Mouse (Mus musculus) kidney, postnatal 4 days (tissue): ENCODE measurements around the gene Mdga1.

ENCODE experiments used
- DNase-seq, 2 experiments: peaks; one replicate each; pipeline ENCODE4 v3.0.0; 2021; ENCODE audit warnings: mixed read lengths in 2 of 2

The Mdga1 gene

DNA sequence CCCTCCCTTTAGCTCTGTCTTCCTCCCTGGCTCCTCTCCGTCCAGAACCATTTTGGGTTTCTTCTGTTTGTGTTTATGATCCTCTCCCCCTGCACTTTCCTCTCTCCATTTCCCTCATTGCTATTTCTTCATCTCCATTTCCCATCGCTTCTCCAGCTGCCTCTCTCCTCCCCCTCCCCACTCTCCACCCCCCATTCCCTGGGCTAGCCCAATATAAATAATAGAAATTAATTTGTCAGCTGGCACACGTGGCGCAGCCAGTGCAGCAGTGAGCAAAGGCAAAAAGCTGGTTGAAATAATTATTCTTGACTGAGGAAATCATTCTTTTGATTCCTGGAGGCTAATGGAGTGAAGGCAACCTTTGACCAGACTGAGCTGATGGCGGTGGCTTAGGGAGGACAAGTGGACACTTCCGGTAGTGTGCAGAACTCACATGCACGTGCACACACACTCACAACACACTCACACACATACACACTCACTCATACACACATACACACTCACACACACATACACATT lies at the start of gene Mdga1:
Mdga1 (minus strand) TSS at position 51 of the 519 bp plus-strand sequence.
- DNase-seq: no peak

GRCm38 (mm10) chr17:30018927-30019610 lies 49.2 kb upstream of the Mdga1 start:
- DNase-seq: no peak

DNA sequence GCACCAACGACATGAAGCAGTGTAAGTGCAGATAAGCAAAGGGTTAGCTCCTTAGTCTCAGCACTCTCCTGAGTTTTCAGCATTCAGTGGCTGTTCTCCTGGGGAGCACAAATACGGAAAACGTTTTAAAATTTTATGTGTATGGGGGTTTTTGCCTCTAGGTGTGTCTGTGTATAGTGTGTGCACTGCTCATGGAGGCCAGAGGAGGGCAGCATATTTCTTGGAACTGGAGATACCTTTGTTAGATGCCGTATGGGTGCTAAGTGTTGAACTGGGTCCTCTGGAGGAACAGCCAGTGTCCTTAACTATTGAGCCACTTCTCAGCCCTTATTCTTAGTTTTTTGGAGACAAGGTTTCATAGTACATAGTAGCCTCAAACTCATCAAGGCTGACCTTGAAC lies 44.8 kb upstream of the Mdga1 start:
- DNase-seq: no peak

DNA sequence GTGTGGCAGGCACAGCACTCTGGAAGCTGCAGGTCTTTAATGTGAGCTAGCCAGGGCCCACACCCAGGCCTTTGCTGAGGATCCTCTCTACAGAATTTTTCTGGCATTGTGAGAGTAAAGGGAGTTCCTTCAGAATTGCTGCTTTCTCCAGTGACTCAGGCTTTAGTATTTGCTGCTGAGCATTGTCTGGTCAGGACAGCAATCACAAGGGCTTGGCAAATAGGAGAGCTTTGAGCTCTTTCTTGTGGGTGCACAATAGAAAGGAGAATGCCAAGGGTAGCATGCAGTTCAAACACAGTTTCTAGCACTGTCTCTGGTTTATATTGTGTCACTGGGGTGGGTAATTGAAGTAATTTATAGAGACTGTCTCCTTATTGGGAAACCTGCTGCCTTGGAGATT lies 38.5 kb upstream of the Mdga1 start:
- no peak for DNase-seq

- DNase-seq: peak in 1 of 2 experiments; percentile 45
These were observed 38.0 kb upstream of the Mdga1 start for GRCm38 (mm10) chr17:30007883-30008282.

DNA sequence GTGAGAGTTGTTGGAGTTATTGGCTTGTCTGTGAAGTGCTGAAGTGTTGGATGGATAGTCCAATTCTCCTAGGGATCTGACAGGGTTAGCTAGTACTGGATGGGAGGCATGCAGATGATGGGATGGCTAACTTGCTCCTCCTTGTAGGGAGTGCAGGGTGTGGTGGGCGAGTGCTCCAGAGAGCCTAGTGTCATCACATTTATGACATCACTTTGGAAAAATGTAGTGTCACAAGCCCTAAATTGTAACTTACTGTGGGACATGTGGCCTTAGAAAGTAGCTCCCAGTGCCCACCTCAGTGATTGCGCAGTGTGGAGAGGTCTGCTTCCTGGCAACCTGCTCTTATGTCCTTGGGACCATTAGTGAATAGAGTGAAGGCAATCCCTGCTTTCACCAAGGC lies 37.0 kb upstream of the Mdga1 start:
- no peak for DNase-seq

DNA sequence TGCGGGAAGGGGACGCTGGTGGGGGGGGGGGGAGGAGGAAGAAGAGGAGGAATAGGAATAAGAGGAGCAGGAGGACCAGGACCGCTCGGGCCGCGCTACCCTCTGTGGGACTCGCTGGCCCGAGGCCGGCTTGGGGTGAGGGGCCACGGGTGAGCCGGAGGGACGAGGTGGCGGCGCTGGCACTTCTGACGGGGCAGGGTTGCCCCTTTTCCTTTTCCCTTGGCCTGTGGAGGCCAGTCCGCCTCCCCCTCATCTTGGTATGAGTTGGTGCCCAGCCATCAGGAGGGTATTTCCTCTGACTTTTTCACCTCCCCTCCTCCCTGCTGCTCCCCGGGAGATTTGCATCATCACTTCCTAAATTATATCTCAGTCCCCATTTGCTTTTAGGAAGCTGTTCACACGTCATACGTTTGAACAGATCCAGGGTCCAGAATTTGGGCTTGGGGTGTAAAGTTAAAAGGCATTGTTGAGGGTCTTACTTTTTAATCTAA lies 35.6 kb upstream of the Mdga1 start:
- DNase-seq: peak; percentile 57 to 67

GRCm38 (mm10) chr17:30005103-30005443 lies 35.2 kb upstream of the Mdga1 start:
- no peak for DNase-seq

DNA sequence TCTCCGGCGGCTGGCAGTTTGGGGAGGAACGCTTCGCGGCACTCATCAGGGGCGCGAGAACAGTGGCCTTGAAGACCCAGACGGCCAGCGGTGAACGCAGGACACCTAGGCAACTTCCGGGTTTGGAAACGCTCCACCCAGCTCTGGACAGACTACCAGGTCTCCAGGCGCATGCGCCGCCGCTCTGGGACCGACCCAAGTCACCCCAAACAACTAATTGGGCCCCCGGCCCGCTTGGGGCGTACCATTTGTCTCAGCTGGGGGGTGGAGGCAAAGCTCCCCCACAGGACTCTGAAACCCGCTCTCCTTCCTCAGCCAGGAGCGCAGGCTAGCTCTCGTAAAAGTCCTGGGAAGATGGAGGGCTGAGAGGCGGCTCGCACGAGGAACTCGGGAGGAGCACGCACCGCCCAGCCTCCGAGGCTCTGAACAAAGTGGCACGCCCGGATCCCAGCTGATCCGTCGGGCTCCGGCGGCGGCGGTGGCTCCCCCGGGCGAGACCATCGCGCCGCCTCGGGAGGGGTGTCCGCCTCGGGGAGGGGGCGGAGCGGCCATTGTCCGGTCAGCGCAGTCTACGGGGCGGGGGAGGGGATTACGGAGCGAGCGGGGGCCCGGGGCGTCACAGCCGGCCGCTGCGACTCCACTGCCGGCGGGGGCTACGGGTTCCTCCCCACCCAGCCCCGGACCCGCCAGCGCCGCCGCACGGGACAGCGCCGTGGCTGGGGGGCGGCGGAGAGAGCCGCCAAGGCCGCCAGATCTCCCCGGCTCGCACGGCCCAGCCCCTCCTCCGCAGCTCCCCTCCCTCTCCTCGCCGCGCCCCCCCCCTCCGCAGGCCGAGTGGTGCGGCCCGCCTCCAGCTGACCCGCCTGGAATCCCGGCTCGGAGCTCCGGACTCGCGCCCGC lies 34.6 kb upstream of the Mdga1 start, which contains the start of gene Zfand3:
Zfand3 (plus strand) TSS at position 531 of the 900 bp plus-strand sequence.
- DNase-seq: peak; percentile 95 to 98

DNA sequence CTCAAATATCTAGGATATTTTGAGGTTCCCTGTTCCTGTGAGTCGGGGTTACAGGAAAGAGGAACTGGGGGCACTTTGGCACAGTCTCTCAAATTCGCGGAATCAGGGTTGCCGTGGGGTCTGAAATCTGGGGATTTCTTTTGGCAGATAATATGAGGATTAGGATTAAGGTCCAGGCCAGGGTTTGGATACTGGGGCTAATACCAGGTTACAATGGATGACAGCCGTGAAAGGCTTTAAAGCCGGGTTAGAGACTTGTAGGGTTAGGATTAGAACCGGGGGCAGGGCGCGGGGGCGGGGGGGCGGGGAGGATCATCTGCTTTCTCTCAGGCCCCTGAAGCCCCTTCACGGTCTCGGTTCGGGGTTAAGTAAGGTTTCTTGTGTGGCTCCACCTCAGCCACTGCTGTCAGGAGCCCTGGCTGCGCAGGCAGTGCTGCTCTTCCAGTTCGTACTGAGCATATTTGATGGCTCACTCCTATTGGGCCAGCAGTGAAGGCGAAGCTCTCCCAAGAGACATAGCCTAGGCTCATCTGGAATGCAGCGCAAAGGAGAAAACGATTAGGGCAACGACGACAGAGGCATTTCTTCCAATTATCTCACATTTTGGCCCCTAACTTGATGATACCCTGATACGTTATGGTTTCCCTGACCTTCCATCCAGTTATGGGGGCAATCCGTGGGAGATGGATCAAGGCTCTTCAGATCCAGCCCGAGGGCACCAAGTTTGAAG lies 28.8 kb upstream of the Mdga1 start:
- DNase-seq: no peak

DNA sequence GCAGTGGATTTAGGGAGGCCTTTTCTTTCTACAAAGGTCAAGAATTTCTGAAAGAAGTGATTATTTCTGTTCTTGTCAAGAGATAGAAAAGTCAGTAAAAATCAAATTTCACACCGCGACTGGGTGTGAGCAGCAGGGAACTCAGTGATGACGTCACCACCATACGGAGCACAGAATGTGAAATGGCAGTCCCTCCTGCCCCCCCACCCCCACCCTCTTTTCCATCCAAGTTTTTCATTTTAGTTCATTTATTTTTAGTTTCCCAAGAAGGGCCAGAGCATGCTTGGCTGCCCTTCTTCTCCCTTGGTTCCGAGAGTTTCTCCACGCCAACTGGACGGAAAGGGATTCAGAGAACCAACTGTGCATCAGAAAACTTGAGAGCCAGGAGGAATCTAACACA lies 27.8 kb upstream of the Mdga1 start:
- no peak for DNase-seq

- no peak for DNase-seq
These were observed 26.1 kb upstream of the Mdga1 start for GRCm38 (mm10) chr17:29995986-29996385.

DNA sequence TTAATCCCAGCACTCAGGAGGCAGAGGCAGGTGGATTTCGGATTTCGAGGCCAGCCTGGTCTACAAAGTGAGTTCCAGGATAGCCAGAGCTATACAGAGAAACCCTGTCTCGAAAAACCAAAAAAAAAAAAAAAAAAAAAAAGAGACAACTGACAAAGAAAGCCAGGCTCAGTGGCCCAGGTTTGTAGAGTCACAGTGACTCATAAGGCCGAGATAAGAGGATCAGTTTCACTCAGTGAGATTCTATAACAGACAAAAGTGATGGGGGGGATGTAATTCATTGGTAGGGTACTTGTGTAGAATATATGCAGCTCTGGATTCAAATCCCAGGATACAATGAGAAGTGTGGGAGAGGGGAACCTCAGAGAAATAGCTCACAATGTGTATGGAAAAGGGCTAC lies 24.6 kb upstream of the Mdga1 start:
- no peak for DNase-seq

GRCm38 (mm10) chr17:29994011-29994410 lies 24.1 kb upstream of the Mdga1 start:
- DNase-seq: no peak

DNA sequence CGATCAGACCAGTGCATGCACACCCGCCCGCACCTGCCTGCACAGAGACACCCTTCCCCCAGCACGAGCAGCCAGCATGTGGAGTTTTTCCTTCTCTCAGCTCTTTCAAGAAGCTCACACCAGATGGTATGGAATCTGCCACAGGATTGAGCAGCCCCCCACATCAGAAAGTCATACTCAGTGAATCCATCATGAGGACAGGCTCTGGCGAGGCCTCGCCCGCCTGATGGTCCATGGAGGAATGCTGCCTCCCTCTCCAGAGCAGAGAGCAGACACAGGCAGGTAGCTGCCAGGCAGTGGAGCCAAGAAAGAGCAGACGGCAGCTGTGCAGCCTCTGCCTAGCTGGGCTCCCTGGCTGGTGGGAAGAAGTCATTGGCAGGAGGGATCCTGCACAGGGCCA lies 23.6 kb upstream of the Mdga1 start:
- no peak for DNase-seq

GRCm38 (mm10) chr17:29990845-29991244 lies 21.0 kb upstream of the Mdga1 start:
- no peak for DNase-seq

DNA sequence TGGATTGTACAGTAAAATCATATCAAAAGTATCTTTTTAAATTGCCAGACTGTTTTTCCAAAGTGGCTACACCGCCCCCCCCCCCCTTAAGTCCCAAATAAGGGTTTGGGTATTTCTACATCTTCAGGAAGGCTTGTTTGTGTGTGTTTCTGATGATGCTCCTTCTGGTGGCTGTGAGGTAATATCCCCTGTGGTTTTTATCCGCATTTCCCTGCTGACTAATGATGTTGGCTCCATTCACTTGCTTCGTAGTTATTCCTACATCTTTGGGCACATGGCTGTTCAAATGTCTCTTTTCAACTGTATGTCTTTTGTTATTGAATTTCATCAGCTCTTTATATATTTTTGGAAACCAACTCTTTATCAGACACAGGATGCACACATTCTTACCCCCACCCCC lies 20.2 kb upstream of the Mdga1 start:
- no peak for DNase-seq

GRCm38 (mm10) chr17:29989653-29990052 lies 19.8 kb upstream of the Mdga1 start:
- DNase-seq: no peak

DNA sequence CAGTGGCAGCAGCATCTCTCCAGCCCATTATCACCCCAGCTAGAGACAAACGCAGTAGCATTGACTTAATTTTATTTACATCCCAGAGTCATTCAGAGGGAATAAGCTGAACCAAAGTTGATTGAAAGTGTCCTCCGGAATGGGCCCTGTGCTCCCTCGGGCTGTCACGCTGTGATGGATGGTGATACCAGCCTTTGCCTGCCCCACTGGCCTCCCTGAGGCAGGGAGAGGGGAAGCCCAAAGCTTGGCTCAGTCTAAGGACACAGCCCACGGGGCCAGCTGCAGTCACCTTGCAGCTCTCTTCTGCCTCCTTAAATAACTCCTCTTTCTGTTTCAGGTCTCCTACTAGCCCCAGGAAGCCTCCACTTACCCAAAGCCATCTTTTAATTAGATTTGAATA lies 18.3 kb upstream of the Mdga1 start:
- DNase-seq: no peak

DNA sequence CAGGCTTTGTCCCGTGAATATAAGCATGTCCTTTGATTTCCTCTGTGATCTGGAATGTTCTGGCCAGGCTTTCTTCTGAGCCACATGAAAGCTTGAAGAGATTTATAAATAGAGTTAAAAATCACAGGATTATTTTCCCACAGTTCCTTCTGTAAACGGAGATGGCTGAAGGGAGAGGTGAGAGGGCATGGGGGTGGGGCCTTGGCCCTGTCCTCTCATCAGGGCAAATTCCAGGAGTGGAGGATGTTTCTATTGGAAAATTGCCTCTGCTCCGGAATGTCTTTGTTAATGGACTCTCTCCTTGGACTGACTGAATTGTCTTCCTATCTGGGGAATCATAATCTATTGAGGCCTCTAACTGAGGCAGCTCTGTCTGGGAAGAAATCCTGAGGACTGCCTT lies 15.6 kb upstream of the Mdga1 start:
- DNase-seq: peak; percentile 73 to 82

DNA sequence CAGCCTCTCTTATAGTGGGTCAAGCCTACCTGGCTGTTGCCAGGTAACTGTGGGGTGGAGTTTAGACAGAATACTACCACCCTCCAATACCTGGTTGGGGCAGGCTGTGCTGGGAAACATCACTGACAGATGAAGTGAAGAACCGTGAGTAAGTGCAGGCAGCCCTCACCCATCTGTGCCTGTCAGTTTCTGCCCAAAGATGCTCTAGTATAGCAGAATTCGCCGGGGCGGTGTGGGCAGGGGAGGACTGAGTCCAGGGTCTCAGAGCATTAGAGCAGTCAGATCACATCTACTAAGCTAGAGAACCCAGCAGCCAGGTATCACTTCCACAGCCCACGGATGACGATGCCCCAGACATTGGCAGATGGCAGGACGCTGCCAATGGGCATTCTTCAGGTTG lies 15.0 kb upstream of the Mdga1 start:
- no peak for DNase-seq

GRCm38 (mm10) chr17:29983190-29983589 lies 13.3 kb upstream of the Mdga1 start:
- no peak for DNase-seq

- no peak for DNase-seq
These were observed 11.7 kb upstream of the Mdga1 start for GRCm38 (mm10) chr17:29981568-29981967.
